Mouse (Mus musculus) embryonic facial prominence, embryonic 11.5 days (tissue): ENCODE results near the gene Gper1. TPM values are rescaled to one million over a fixed set of nuclear protein-coding genes. Genes with fewer than 3 reads are reported as not detected.
A peak's percentile ranks its signal among the peaks of the same experiment; 100 is the strongest.

Experiments
- ATAC-seq: fragments of 200-750 bp; cut with Nextera tagmentation; replicated peaks from 2 replicates; pipeline ENCODE4 v1.8.0; 2017; ENCODE audit warnings: low read depth; ENCODE audit not compliant: insufficient number of reproducible peaks, low FRiP score, low TSS enrichment
- DNase-seq: peaks from one replicate; pipeline ENCODE4 v3.0.0-alpha.2; 2015; ENCODE audit warnings: low spot score
- H3K27ac ChIP-seq: fragments of 300-500 bp; sonication (generic); replicated peaks from 2 replicates; pipeline ENCODE4 v1.5.1; 2014; ENCODE audit warnings: mild to moderate bottlenecking, low read depth, low read length, control low read depth
- H3K27me3 ChIP-seq: fragments of 300-500 bp; sonication (generic); 2 replicates; pipeline ENCODE4 v1.6.1; 2014; ENCODE audit warnings: mild to moderate bottlenecking, low read length, moderate library complexity, mixed read lengths; ENCODE audit not compliant: control insufficient read depth, insufficient read depth
- H3K36me3 ChIP-seq: fragments of 300-500 bp; sonication (generic); replicated peaks from 2 replicates; pipeline ENCODE4 v1.6.1; 2014; ENCODE audit warnings: low read depth, mild to moderate bottlenecking, low read length, moderate library complexity, mixed read lengths; ENCODE audit not compliant: control insufficient read depth, insufficient read depth
- H3K4me1 ChIP-seq: fragments of 300-500 bp; sonication (generic); 2 replicates; pipeline ENCODE4 v1.6.1; 2014; ENCODE audit warnings: low read length, mixed read lengths; ENCODE audit not compliant: control insufficient read depth, insufficient read depth
- H3K4me2 ChIP-seq: fragments of 300-500 bp; sonication (generic); 2 replicates; pipeline ENCODE4 v1.6.1; 2014; ENCODE audit warnings: low read depth, mild to moderate bottlenecking, control low read depth, low read length, moderate library complexity
- H3K4me3 ChIP-seq: fragments of 300-500 bp; sonication (generic); 2 replicates; pipeline ENCODE4 v1.5.1; 2014; ENCODE audit warnings: low read depth, low read length, control low read depth
- H3K9ac ChIP-seq: fragments of 300-500 bp; sonication (generic); replicated peaks from 2 replicates; pipeline ENCODE4 v1.6.1; 2014; ENCODE audit warnings: mild to moderate bottlenecking, control low read depth, low read length
- H3K9me3 ChIP-seq: fragments of 300-500 bp; sonication (generic); replicated peaks from 2 replicates; pipeline ENCODE4 v1.6.1; 2016; ENCODE audit warnings: mild to moderate bottlenecking, low read length, inconsistent platforms, mixed read lengths; ENCODE audit not compliant: control insufficient read depth
- WGBS: fragments of 180-500 bp; shearing (Covaris S2); extraction: QIAGEN DNeasy Blood & Tissue Kit; methylation state at CpG from one replicate; pipeline ENCODE4 v1.1.7; 2014; 5-methylcytosine and 5-hydroxymethylcytosine counted together
- polyA plus RNA-seq: library from polyadenylated mRNA; unstranded; fragments of >200 nt; fragmentation: Nextera tagmentation; extraction: Ambion mirVana; gene quantifications from 2 replicates; pipeline ENCODE4 v1.2.1, GENCODE M21; 2014

The Gper1 gene
- polyA plus RNA-seq, 1 experiment from 2014 or later: 0.42 TPM

DNA sequence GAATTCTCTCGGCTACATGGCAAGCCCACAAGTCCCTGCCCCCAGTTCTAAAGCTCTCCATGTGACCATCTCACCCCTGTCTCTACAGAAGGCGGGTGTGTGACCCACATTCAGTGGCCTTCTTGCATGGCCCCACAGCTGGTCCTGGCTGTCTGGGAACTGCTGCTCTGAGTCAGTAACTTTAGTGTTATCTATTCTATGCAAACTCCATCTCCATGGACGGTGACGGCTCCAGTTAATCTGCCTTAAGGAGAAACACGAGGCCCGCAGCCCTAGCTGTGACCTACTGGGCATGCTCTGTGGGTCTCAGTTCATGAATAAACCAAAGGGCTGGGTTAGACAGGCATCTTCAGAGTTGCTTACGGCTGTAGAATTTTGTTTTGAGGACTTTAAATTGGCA is 28.6 kb upstream of the Gper1 start:
- H3K4me2 ChIP-seq: no peak overlapping the region
- peaks cover 2% of the 10 kb centered on the region; the same call in 1 of the 2 replicates for H3K4me1 ChIP-seq
- H3K27ac ChIP-seq: no peak overlapping the region
- DNase-seq: no peak
- 64% methylated on average over 7 of the region's 7 CpGs for WGBS
- H3K4me3 ChIP-seq: no peak overlapping the region
- H3K9ac ChIP-seq: no peak overlapping the region
- no peak for ATAC-seq
- no peaks in the 10 kb centered on the region for H3K27me3 ChIP-seq
- no peaks in the 10 kb centered on the region for H3K9me3 ChIP-seq
- H3K36me3 ChIP-seq: no peaks in the 10 kb centered on the region

GRCm38 (mm10) chr5:139395528-139395927 is 27.4 kb upstream of the Gper1 start:
- H3K9me3 ChIP-seq: no peaks in the 10 kb centered on the region
- H3K36me3 ChIP-seq: no peaks in the 10 kb centered on the region
- no peaks in the 10 kb centered on the region for H3K4me1 ChIP-seq
- no peak overlapping the region for H3K27ac ChIP-seq
- WGBS: 90% methylated on average over 4 of the region's 4 CpGs
- H3K27me3 ChIP-seq: no peaks in the 10 kb centered on the region
- H3K4me3 ChIP-seq: no peak overlapping the region
- H3K9ac ChIP-seq: no peak overlapping the region
- H3K4me2 ChIP-seq: no peak overlapping the region
- ATAC-seq (no peak), DNase-seq (no peak)

DNA sequence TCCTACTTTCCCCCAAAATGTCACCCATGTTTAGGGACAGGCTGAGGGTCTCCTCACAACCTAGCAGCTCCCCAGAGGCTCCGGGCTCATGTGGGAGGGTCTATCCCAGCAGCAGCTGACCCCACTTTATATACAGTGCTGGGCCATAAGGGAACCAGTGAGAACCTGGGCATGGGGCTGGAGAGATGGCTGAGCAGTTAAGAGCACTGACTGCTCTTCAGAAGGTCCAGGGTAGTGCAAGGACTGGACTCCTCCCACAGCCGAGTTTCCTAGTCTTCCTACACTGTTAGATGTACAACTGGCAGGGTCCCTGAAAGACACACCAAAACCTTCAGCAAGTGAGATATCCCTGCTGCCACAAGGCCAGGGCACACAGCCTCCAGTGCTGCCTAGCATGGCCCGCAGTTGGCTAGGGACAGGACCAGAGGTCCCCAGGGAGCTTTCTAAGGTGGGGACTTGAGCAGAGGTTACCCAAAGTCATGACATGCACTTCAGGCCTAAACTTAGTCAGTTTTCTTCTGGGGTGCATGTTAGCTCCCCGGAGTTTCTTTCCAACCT is 25.5 kb upstream of the Gper1 start:
- no peak overlapping the region for H3K9ac ChIP-seq
- 93% methylated on average over 4 of the region's 4 CpGs for WGBS
- no peaks in the 10 kb centered on the region for H3K9me3 ChIP-seq
- H3K36me3 ChIP-seq: no peaks in the 10 kb centered on the region
- no peak for ATAC-seq
- no peak overlapping the region for H3K4me2 ChIP-seq
- no peaks in the 10 kb centered on the region for H3K27me3 ChIP-seq
- no peak overlapping the region for H3K27ac ChIP-seq
- H3K4me3 ChIP-seq: no peak overlapping the region
- H3K4me1 ChIP-seq: no peaks in the 10 kb centered on the region
- DNase-seq: no peak

DNA sequence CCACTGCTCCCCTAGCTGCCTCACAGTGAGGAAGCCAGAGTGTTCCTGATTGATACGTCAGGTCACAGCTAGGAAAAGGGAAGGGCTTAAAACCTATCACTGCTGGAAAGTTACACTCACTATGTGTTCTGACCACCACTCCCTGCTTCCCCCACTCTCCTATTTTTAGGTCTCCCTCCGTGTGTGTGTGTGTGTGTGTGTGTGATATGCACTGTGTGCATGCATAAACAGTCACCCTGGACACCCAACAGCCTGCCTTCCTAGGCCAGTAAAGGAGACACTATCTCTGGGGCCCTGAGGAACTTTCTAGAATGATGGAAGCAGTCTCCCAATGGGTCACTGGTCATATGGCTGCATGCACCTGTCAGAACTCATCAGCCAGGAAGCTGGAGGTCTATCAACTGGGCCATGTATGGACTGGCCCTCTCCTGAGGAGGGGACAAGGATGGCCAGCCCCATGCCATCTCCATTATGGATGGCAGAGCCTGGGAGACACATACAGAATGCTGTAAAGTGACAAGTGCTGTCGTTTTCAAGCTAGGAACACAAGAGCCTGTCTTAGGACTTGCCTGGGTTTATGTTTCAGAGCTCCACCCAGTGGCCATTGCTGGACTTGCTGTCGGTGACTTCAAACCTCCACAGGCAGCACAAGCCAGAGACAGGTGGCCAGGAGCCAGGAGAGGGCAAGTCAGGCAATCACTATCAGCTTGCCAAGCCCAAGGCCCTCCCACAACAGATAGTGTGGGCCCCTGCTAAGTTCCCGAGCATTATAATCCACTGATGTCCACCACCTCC is 24.8 kb upstream of the Gper1 start:
- Histone ChIP-seq H3K27ac (no peak overlapping the region), H3K9me3 (no peaks in the 10 kb centered on the region), H3K4me2 (no peak overlapping the region), H3K9ac (no peak overlapping the region), H3K27me3 (no peaks in the 10 kb centered on the region), H3K36me3 (no peaks in the 10 kb centered on the region), H3K4me3 (no peak overlapping the region), H3K4me1 (no peaks in the 10 kb centered on the region)
- 42% methylated on average over 5 of the region's 5 CpGs for WGBS
- DNase-seq (peak; percentile 83), ATAC-seq (peak; percentile 36; the same call in 1 of the 2 replicates)

DNA sequence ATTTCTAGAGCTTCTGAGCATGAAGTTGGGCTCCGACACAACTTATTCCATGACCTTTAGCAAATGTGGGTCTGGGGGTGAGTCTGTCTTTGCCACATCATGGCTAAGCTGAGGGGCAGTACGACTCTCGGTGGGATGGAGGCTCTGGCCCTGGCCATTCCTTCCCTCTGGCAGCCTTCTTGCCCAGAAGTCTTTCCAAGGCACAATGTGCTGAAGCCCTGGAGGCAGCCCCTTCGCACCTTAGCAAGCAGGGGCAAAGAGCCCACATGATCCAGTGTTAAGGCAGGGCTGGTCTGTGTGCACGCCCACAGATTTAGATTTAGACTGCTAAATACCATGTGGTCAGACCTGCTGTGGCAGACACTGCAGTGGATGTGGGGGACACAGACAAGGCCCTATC is 24.2 kb upstream of the Gper1 start:
- Histone ChIP-seq H3K9ac (no peak overlapping the region), H3K4me3 (no peak overlapping the region), H3K4me2 (no peak overlapping the region), H3K4me1 (no peaks in the 10 kb centered on the region), H3K36me3 (no peaks in the 10 kb centered on the region), H3K27ac (no peak overlapping the region), H3K27me3 (no peaks in the 10 kb centered on the region), H3K9me3 (no peaks in the 10 kb centered on the region)
- ATAC-seq (no peak), DNase-seq (no peak)
- 87% methylated on average over 5 of the region's 5 CpGs for WGBS

- ATAC-seq: no peak
Observed at GRCm38 (mm10) chr5:139399991-139400390, 23.0 kb upstream of the Gper1 start.

GRCm38 (mm10) chr5:139402106-139402505 is 20.8 kb upstream of the Gper1 start:
- no peak overlapping the region for H3K27ac ChIP-seq
- no peak overlapping the region for H3K9ac ChIP-seq
- no peaks in the 10 kb centered on the region; the same call in 1 of the 2 replicates for H3K4me1 ChIP-seq
- H3K4me2 ChIP-seq: no peak overlapping the region
- no peak for DNase-seq
- no peaks in the 10 kb centered on the region for H3K27me3 ChIP-seq
- H3K9me3 ChIP-seq: no peaks in the 10 kb centered on the region
- H3K36me3 ChIP-seq: no peaks in the 10 kb centered on the region
- no peak for ATAC-seq
- 94% methylated on average over 2 of the region's 2 CpGs for WGBS
- no peak overlapping the region for H3K4me3 ChIP-seq

More at GRCm38 (mm10) chr5:139399991-139400390, 23.0 kb upstream of the Gper1 start:
- Histone ChIP-seq H3K9me3 (no peaks in the 10 kb centered on the region), H3K27me3 (no peaks in the 10 kb centered on the region), H3K36me3 (no peaks in the 10 kb centered on the region), H3K4me3 (no peak overlapping the region), H3K4me1 (no peaks in the 10 kb centered on the region), H3K4me2 (no peak overlapping the region), H3K27ac (no peak overlapping the region), H3K9ac (no peak overlapping the region)
- no peak for DNase-seq
- 89% methylated on average over 14 of the region's 14 CpGs for WGBS

DNA sequence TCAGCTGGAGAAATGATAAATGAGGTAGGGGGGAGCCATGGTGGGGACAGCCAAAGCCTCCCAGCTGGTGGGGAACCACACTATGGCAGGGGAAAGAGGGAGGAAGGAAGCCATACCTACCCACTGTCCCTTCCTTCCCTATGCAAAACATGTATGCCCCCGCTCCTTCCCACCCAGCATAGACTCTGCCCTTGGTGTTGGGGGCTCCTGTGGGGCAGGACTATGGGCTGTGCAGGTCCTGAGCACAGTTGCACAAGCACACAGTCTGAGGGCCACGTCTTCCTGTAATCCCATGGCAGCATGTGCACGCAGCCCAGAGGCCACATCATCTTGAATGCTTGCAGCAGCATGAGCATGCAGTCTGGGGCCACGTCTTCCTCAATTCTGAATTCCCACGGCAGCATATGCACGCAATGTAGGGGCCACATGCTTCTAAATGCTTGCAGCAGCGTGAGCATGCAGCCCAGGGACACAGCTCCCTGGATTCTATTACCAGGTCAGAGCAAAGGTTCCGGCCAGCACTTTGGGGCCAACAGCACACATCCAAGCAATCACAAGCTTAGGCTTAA is 19.2 kb upstream of the Gper1 start:
- no peaks in the 10 kb centered on the region for H3K36me3 ChIP-seq
- no peak overlapping the region for H3K4me3 ChIP-seq
- H3K4me1 ChIP-seq: no peaks in the 10 kb centered on the region; the same call in 1 of the 2 replicates
- H3K9ac ChIP-seq: no peak overlapping the region
- H3K27me3 ChIP-seq: no peaks in the 10 kb centered on the region
- ATAC-seq: no peak
- no peak overlapping the region for H3K27ac ChIP-seq
- 75% methylated on average over 8 of the region's 8 CpGs for WGBS
- H3K9me3 ChIP-seq: no peaks in the 10 kb centered on the region
- no peak for DNase-seq
- H3K4me2 ChIP-seq: no peak overlapping the region
